Mouse (Mus musculus) cortical plate, adult 2 months (tissue): ENCODE results near the gene Pnkd. TPM values are rescaled to one million over a fixed set of nuclear protein-coding genes. Genes with fewer than 3 reads are reported as not detected.
"Not testable (repeated sequence)": the region's sequence is repeated elsewhere in the genome, so short reads cannot be mapped to it uniquely, and the experiment has no call there.

ENCODE experiments used
- H3K27ac ChIP-seq: fragments of 200-500 bp; 2 replicates; pipeline ENCODE4 v1.5.1; 2012; ENCODE audit warnings: low read length, control low read depth, inconsistent platforms; ENCODE audit not compliant: insufficient read depth
- H3K4me1 ChIP-seq: fragments of 200-500 bp; 2 replicates; pipeline ENCODE4 v1.6.1; 2011; ENCODE audit warnings: low read length; ENCODE audit not compliant: control insufficient read depth, insufficient read depth
- H3K4me3 ChIP-seq: fragments of 200-500 bp; 2 replicates; pipeline ENCODE4 v1.5.1; 2011; ENCODE audit warnings: mild to moderate bottlenecking, low read length, control low read depth; ENCODE audit not compliant: insufficient read depth
- CTCF ChIP-seq: fragments of 200-500 bp; IDR thresholded peaks from 2 replicates; pipeline ENCODE4 v1.5.1; 2011; ENCODE audit warnings: mild to moderate bottlenecking, control low read depth, low read length; ENCODE audit not compliant: insufficient read depth; ENCODE audit errors: extremely low read depth
- POLR2A ChIP-seq: fragments of 200-500 bp; IDR thresholded peaks from 2 replicates; pipeline ENCODE4 v1.6.1; 2011; ENCODE audit warnings: mild to moderate bottlenecking, low read length, control low read depth; ENCODE audit not compliant: insufficient read depth; ENCODE audit errors: extremely low read depth
- polyA plus RNA-seq: library from polyadenylated mRNA; depleted of rRNA; stranded (reverse); fragments of >200 nt; gene quantifications from 2 replicates; pipeline ENCODE4 v1.2.3, GENCODE M21; 2012

Gene Pnkd
- polyA plus RNA-seq, 1 experiment: 138 TPM

GRCm38 (mm10) chr1:74390287-74390906 is 105.7 kb downstream of the Pnkd start:
- H3K4me3 ChIP-seq: no peak overlapping the region; the same call in 1 of the 2 replicates
- no peak overlapping the region for H3K27ac ChIP-seq
- peak; percentile 50 for TF ChIP-seq CTCF
- no peak for TF ChIP-seq POLR2A
- no peaks in the 10 kb centered on the region for H3K4me1 ChIP-seq

GRCm38 (mm10) chr1:74390924-74391748 is 106.4 kb downstream of the Pnkd start, which contains the start of gene Ctdsp1:
Ctdsp1 (plus strand) TSS chr1:74391509.
- H3K4me1 ChIP-seq: no peaks in the 10 kb centered on the region
- H3K27ac ChIP-seq: peak within 1 kb of the TSS; percentile 91
- no peak for TF ChIP-seq CTCF
- no peak for TF ChIP-seq POLR2A
- H3K4me3 ChIP-seq: peak within 1 kb of the TSS; percentile 64

GRCm38 (mm10) chr1:74391844-74392441 is 107.2 kb downstream of the Pnkd start:
- TF ChIP-seq POLR2A (no peak), CTCF (no peak)
- H3K4me1 ChIP-seq: no peaks in the 10 kb centered on the region
- H3K4me3 ChIP-seq: peak overlapping the region; percentile 64
- H3K27ac ChIP-seq: peak overlapping the region; percentile 91

GRCm38 (mm10) chr1:74392446-74392994 is 107.8 kb downstream of the Pnkd start:
- Histone ChIP-seq H3K4me3 (peak overlapping the region; percentile 64), H3K4me1 (no peaks in the 10 kb centered on the region), H3K27ac (peak overlapping the region; percentile 91)
- no peak for TF ChIP-seq CTCF
- TF ChIP-seq POLR2A: no peak

DNA sequence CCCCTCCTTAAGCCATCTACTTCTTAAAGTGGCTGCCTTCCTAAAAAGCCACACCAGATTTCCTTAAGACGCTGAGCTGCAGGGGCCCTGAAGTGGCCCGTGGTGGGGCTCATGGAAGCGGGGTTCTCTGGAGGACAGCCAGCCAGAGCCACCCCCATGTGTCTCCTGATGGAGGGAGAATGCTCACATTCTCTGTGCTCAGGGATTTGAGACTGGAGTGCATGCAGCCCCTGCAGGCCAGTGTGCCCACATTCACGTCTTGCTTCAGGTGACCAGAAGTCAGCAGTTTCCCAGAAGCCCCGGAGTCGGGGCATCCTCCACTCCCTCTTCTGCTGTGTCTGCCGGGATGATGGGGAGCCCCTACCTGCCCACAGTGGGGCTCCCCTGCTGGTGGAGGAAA is 108.3 kb downstream of the Pnkd start:
- H3K4me1 ChIP-seq: 0 out of 2 replicates have a peak, but pooled peaks cover 2% of the 10 kb centered on the region
- H3K4me3 ChIP-seq: no peak overlapping the region; the same call in 1 of the 2 replicates
- no peak overlapping the region for H3K27ac ChIP-seq
- TF ChIP-seq POLR2A: no peak
- TF ChIP-seq CTCF: no peak

DNA sequence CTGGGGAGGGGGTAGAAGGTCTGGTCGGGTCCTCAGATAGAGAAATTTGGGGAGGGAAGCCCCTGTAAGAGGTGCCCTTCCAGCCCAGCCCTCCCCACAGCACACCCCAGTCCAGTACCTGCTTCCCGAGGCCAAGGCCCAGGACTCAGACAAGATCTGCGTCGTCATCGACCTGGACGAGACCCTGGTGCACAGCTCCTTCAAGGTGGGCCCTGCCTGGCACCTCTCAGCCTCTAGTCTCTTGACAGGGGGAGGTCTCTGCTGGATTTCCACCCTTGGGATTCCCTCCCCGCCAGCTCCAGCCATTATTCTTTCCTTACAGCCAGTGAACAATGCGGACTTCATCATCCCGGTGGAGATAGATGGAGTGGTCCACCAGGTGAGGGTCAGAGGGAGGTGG is 109.0 kb downstream of the Pnkd start:
- no peak overlapping the region for H3K27ac ChIP-seq
- TF ChIP-seq CTCF (no peak), POLR2A (no peak)
- H3K4me3 ChIP-seq: no peak overlapping the region
- H3K4me1 ChIP-seq: 0 out of 2 replicates have a peak, but pooled peaks cover 2% of the 10 kb centered on the region

DNA sequence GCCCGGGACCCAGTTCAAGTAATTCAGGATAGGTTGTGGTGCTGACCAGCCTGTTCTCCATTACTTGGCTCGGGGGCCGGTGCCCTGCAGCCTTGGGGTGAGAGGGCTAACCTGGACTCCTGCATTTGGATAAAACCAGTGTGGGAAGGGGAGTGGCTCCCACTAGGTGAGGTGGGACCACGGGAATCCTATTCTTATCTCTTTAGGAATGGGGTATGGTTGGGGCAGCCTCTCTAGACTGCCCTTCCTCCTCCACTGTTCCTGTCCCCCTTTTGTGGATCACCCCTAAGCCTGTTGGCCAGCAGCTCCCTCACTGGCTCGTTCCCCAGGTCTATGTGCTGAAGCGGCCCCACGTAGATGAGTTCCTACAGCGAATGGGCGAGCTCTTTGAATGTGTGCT is 109.6 kb downstream of the Pnkd start:
- Histone ChIP-seq H3K27ac (no peak overlapping the region), H3K4me3 (no peak overlapping the region), H3K4me1 (0 out of 2 replicates have a peak, but pooled peaks cover 2% of the 10 kb centered on the region)
- TF ChIP-seq CTCF (no peak), POLR2A (no peak)

- TF ChIP-seq CTCF (no peak), POLR2A (no peak)
Observed at GRCm38 (mm10) chr1:74394858-74395257, 110.1 kb downstream of the Pnkd start.

GRCm38 (mm10) chr1:74395290-74395689 is 110.6 kb downstream of the Pnkd start:
- TF ChIP-seq POLR2A (no peak), CTCF (no peak)
- H3K4me1 ChIP-seq: 0 out of 2 replicates have a peak, but pooled peaks cover 2% of the 10 kb centered on the region
- H3K27ac ChIP-seq: no peak overlapping the region
- H3K4me3 ChIP-seq: no peak overlapping the region

More at GRCm38 (mm10) chr1:74394858-74395257, 110.1 kb downstream of the Pnkd start:
- no peak overlapping the region for H3K4me3 ChIP-seq
- no peak overlapping the region for H3K27ac ChIP-seq
- H3K4me1 ChIP-seq: 0 out of 2 replicates have a peak, but pooled peaks cover 2% of the 10 kb centered on the region

DNA sequence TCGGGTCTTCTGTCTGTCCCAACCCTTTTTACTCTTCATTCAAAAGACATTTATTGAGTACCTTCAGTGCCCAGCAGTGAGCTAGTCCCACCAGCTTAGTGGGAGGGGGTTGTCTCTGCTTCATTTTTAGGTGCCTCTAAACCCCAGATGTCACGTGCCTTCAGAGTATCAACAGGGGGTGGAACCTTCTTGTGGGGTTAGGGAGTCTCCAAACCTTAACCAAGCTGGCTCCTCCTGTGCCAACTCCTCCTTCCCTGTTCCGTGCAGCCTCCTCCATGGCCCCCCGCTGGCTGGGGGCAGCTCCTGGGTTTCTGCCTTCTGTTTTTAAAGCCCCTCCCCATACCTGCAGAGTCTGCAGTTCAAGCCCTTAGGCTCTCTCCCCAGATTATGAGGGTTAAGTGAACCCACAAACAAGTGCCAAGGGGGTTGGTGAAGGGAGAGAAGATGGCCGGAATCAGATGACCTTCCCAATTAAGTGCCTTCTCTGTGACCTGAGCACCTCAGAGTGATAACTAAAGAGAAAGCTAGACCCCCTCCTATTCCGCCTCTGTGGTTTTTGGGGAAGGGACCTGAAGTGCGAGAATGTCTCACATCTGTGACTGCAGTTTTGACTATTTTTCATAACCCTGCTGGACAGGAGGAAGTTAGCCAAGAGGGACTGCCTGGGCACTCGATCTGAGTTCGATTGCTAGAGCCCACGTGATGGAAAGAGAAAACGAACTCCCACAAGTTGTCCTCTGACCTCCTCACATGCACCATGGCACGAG is 111.9 kb downstream of the Pnkd start:
- not testable (repeated sequence) for H3K27ac ChIP-seq, H3K4me1 ChIP-seq
- peak overlapping the region; percentile 18; the same call in 1 of the 2 replicates for H3K4me3 ChIP-seq
